Mouse (Mus musculus) CH12.LX (cell line): ENCODE results near the gene Maco1. TPM values are rescaled to one million over a fixed set of nuclear protein-coding genes. Genes with fewer than 3 reads are reported as not detected.

Source experiments
- DNase-seq: peaks from one replicate; pipeline ENCODE4 v3.0.0-alpha.2; 2013; ENCODE audit errors: extremely low read depth
- H3K27ac ChIP-seq: 2 replicates; pipeline ENCODE4 v1.5.1; 2012; ENCODE audit warnings: low read depth, mild to moderate bottlenecking, control low read depth, moderate library complexity; ENCODE audit not compliant: insufficient read depth
- H3K27me3 ChIP-seq: replicated peaks from 2 replicates; pipeline ENCODE3; 2012; ENCODE audit warnings: inconsistent platforms
- H3K36me3 ChIP-seq, 2 experiments: replicated peaks in 1 of 2; 2 replicates each; pipeline versions ENCODE3 to v1.6.1; 2012; ENCODE audit warnings: inconsistent platforms in 1 of 2, low read length in 1 of 2, mild to moderate bottlenecking in 1 of 2, mixed read lengths in 1 of 2, moderate library complexity in 1 of 2; ENCODE audit not compliant: control insufficient read depth in 1 of 2, insufficient read depth in 1 of 2
- H3K4me1 ChIP-seq, 2 experiments: 2 replicates each; pipeline ENCODE4 v1.6.1; 2012; ENCODE audit warnings: inconsistent platforms in 1 of 2, moderate library complexity in 1 of 2; ENCODE audit not compliant: insufficient read depth in 2 of 2, control insufficient read depth in 1 of 2
- H3K4me2 ChIP-seq: 2 replicates; pipeline ENCODE4 v1.6.1; 2012; ENCODE audit warnings: low read depth, mild to moderate bottlenecking, control low read depth; ENCODE audit not compliant: poor library complexity, insufficient read depth, severe bottlenecking
- H3K4me3 ChIP-seq, 3 experiments: fragments of 150-350 bp in 1 of 3; sonication (generic) in 1 of 3; replicated peaks in 1 of 3; 2 replicates each; pipeline versions ENCODE3 to v1.5.1; 2011 to 2012; ENCODE audit warnings: low read depth in 2 of 3, low read length in 2 of 3, mild to moderate bottlenecking in 2 of 3, moderate library complexity in 2 of 3, control low read depth in 1 of 3, improper control_type of control experiment in 1 of 3, inconsistent platforms in 1 of 3, mixed read lengths in 1 of 3; ENCODE audit not compliant: poor library complexity in 1 of 3
- H3K79me2 ChIP-seq: replicated peaks from 2 replicates; pipeline ENCODE4 v1.6.1; 2012; ENCODE audit warnings: mild to moderate bottlenecking, moderate library complexity; ENCODE audit not compliant: control insufficient read depth, poor library complexity, insufficient read depth, severe bottlenecking; ENCODE audit errors: extremely low read depth
- H3K9ac ChIP-seq: 2 replicates; pipeline ENCODE4 v1.6.1; 2012; ENCODE audit warnings: low read depth, mild to moderate bottlenecking, control low read depth, moderate library complexity; ENCODE audit not compliant: insufficient read depth
- H3K9me3 ChIP-seq: replicated peaks from 2 replicates; pipeline ENCODE3; 2012; ENCODE audit warnings: low read length, inconsistent platforms, mixed read lengths
- BHLHE40 ChIP-seq: IDR thresholded peaks from 2 replicates; pipeline ENCODE4 v1.6.1; 2011; ENCODE audit warnings: mild to moderate bottlenecking, low read depth, low read length, improper control_type of control experiment
- CHD2 ChIP-seq: IDR thresholded peaks from 2 replicates; pipeline ENCODE4 v1.6.1; 2011; ENCODE audit warnings: low read length, improper control_type of control experiment
- EP300 ChIP-seq: IDR thresholded peaks from 2 replicates; pipeline ENCODE4 v1.6.1; 2011; ENCODE audit warnings: low read length, improper control_type of control experiment
- HCFC1 ChIP-seq: IDR thresholded peaks from 2 replicates; pipeline ENCODE4 v1.6.1; 2012; ENCODE audit warnings: low read depth, mild to moderate bottlenecking, inconsistent platforms, low read length, improper control_type of control experiment
- JUN ChIP-seq: IDR thresholded peaks from 2 replicates; pipeline ENCODE4 v1.6.1; 2011; ENCODE audit warnings: low read depth, mild to moderate bottlenecking, low read length, improper control_type of control experiment, moderate library complexity; ENCODE audit not compliant: insufficient read depth
- KAT2A ChIP-seq: IDR thresholded peaks from 2 replicates; pipeline ENCODE4 v1.6.1; 2012; ENCODE audit warnings: low read length, improper control_type of control experiment, inconsistent platforms; ENCODE audit not compliant: insufficient replicate concordance
- NRF1 ChIP-seq: IDR thresholded peaks from 2 replicates; pipeline ENCODE4 v1.6.1; 2014; ENCODE audit warnings: low read depth, mild to moderate bottlenecking, inconsistent platforms, low read length, improper control_type of control experiment, moderate library complexity
- RAD21 ChIP-seq: IDR thresholded peaks from 2 replicates; pipeline ENCODE4 v1.6.1; 2011; ENCODE audit warnings: low read depth, mild to moderate bottlenecking, low read length, improper control_type of control experiment, moderate library complexity
- USF2 ChIP-seq: conservative IDR thresholded peaks from 2 replicates; pipeline ENCODE4 v1.6.1; 2011; ENCODE audit warnings: low read depth, low read length, improper control_type of control experiment
- ZC3H11A ChIP-seq: IDR thresholded peaks from 2 replicates; pipeline ENCODE4 v1.6.1; 2012; ENCODE audit warnings: low read depth, mild to moderate bottlenecking, inconsistent platforms, low read length, improper control_type of control experiment
- ZKSCAN1 ChIP-seq: IDR thresholded peaks from 2 replicates; pipeline ENCODE4 v1.6.1; 2012; ENCODE audit warnings: low read depth, inconsistent platforms, low read length, improper control_type of control experiment, borderline replicate concordance
- ZMIZ1 ChIP-seq: IDR thresholded peaks from 2 replicates; pipeline ENCODE4 v1.6.1; 2012; ENCODE audit warnings: low read depth, mild to moderate bottlenecking, inconsistent platforms, low read length, improper control_type of control experiment
- ZNF384 ChIP-seq: IDR thresholded peaks from 2 replicates; pipeline ENCODE4 v1.6.1; 2012; ENCODE audit warnings: low read depth, low read length, improper control_type of control experiment, inconsistent platforms
- dilution Hi-C: fragments of 300-500 bp; cut with MboI; formaldehyde crosslinking; loops from 2 replicates; pipeline ENCODE4 v1.14.3; 2020; ENCODE audit warnings: low sequenced_read_pairs; ENCODE audit not compliant: extremely low pct_unique_long_range_greater_than_20kb, extremely low pct_ligation_motif_present
- in situ Hi-C: fragments of 300-500 bp; cut with MboI; formaldehyde crosslinking; loops from 3 replicates; pipeline ENCODE4 v1.14.3; 2019; ENCODE audit warnings: low sequenced_read_pairs, low pct_ligation_motif_present, low pct_unique_long_range_greater_than_20kb, mixed read lengths
- polyA plus RNA-seq: library from polyadenylated mRNA; unstranded; fragments of >175 nt; gene quantifications from 2 replicates; pipeline ENCODE4 v1.2.1, GENCODE M21; 2012; ENCODE audit warnings: low read depth; ENCODE audit not compliant: insufficient read length
- total RNA-seq, 2 experiments: library from RNA; depleted of rRNA; stranded (reverse); fragments of 300-350 nt in 1 of 2; fragments of >200 nt in 1 of 2; gene quantifications; 2 replicates each; pipeline ENCODE4 v1.2.3; 2012 to 2014

Maco1 gene
- total and polyA plus RNA-seq, 3 experiments: 15.8 to 19.8 (median 17.3) TPM

- Histone ChIP-seq H3K27me3 (no peaks in the 10 kb centered on the region), H3K27ac (no peak overlapping the region), H3K4me1 (peaks cover 5 to 41% of the 10 kb centered on the region in 2 experiments; a peak in 3 of 4 replicates), H3K4me2 (no peak overlapping the region), H3K36me3 (peaks cover 0 to 6% of the 10 kb centered on the region in 2 experiments), H3K9me3 (no peaks in the 10 kb centered on the region), H3K79me2 (no peaks in the 10 kb centered on the region), H3K4me3 (no peak overlapping the region), H3K9ac (no peak overlapping the region)
- DNase-seq: no peak
- no peak for TF ChIP-seq BHLHE40
- no peak for TF ChIP-seq RAD21
- no peak for TF ChIP-seq ZC3H11A
- TF ChIP-seq ZNF384: no peak
- TF ChIP-seq EP300: no peak
- TF ChIP-seq ZMIZ1: no peak
- no peak for TF ChIP-seq ZKSCAN1
- TF ChIP-seq USF2: no peak
- no peak for TF ChIP-seq JUN
- no peak for TF ChIP-seq NRF1
- no peak for TF ChIP-seq KAT2A
- no peak for TF ChIP-seq CHD2
- in situ Hi-C loops (no loop called here), dilution Hi-C loops (no loop called here)
Measured at GRCm38 (mm10) chr4:134754941-134755340, 98.2 kb downstream of the Maco1 start.

GRCm38 (mm10) chr4:134754371-134754770 lies 98.8 kb downstream of the Maco1 start:
- Histone ChIP-seq H3K36me3 (peaks cover 0 to 9% of the 10 kb centered on the region in 2 experiments), H3K4me1 (peaks cover 5 to 41% of the 10 kb centered on the region in 2 experiments; a peak in 3 of 4 replicates), H3K27ac (no peak overlapping the region), H3K27me3 (no peaks in the 10 kb centered on the region), H3K9ac (no peak overlapping the region), H3K4me2 (no peak overlapping the region), H3K79me2 (no peaks in the 10 kb centered on the region), H3K9me3 (no peaks in the 10 kb centered on the region), H3K4me3 (no peak overlapping the region)
- in situ Hi-C loops (no loop called here), dilution Hi-C loops (no loop called here)
- DNase-seq: no peak
- no peak for TF ChIP-seq HCFC1
- TF ChIP-seq ZMIZ1: no peak
- no peak for TF ChIP-seq KAT2A
